Mouse (Mus musculus): ENCODE results near the gene Tsc2. TPM values are rescaled to one million over a fixed set of nuclear protein-coding genes. Genes with fewer than 3 reads are reported as not detected.

Tsc2 gene
- polyA plus RNA-seq, 1 experiment, result 152 TPM

DNA sequence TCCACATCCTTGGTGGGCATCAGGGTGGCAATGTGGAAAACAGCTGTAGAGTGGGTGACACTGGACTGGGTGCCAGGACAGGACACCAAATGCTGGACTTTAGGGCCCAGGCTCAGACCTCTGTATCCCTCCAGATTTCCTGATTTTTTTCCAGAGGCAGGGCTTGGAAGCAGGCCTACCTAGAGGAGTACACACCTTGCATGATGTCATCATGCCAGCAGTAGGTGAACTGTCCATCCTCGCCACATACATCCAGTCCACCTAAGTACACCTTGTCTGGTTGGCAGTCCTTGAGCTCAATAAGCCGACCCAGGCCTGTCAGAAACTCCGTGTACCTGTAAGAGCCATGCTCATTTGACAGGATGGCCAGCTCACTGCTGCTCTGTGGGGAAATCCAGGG is 34.4 kb downstream of the Tsc2 start:
- 95% methylated on average over 3 of the region's 3 CpGs for WGBS
- DNase-seq, result no peak
- H3K36me3 ChIP-seq (ENCODE audit: control insufficient read depth, insufficient read depth, low read length), result no peaks in the 10 kb centered on the region

DNA sequence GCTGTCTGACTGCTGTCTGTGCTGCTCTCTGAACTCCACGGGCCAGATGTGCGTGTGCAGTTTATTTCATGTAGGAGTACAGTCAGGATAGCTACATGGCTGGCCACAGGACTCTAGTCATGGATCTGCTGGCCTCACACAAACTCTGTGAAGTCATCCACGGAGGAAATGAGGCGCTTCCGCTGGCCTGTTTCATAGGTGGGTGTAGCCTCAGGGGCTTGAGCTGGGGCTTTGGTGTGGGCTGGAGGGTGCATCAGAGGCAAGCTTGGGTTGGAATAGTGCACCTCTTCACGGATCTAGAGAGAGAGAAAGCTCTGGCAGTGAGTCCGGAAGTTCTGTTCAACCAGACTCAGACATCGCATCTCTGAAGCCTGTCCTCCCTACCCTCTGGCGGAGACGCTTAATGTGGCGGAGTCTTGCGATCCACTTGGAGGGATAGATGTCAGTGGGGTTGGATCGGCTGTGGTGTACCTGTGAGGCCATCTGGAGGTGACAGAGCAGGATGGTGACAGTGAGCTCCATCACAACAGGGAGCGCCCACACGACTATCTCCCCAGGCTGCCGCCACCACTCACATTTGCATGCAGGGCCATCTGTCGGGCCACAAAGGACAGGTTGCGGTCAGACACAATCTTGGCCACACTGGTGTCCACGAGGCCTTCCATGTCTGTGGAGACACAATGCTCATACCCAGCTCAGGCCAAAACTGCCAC is 35.8 kb downstream of the Tsc2 start:
- H3K36me3 ChIP-seq (ENCODE audit: control insufficient read depth, insufficient read depth, low read length), result no peaks in the 10 kb centered on the region
- 83% methylated on average over 19 of the region's 19 CpGs for WGBS
- H3K27ac ChIP-seq (ENCODE audit: insufficient read depth, low read depth, low read length), result no peak overlapping the region
- no peaks in the 10 kb centered on the region for H3K27me3 ChIP-seq (replicated peaks; ENCODE audit: control insufficient read depth, insufficient read depth, low read length)
- H3K4me1 ChIP-seq (ENCODE audit: control insufficient read depth, insufficient read depth, low read length), result no peaks in the 10 kb centered on the region
- no peak for DNase-seq
- TF ChIP-seq CTCF (conservative IDR thresholded peaks at IDR 0.05; ENCODE audit: insufficient read depth, insufficient read length, low read depth, low read length), result no peak
- no peak overlapping the region for H3K4me3 ChIP-seq (ENCODE audit: insufficient read depth, low read depth, low read length)

More for the DNA sequence above, 34.4 kb downstream of the Tsc2 start:
- H3K27ac ChIP-seq (ENCODE audit: insufficient read depth, low read depth, low read length), result no peak overlapping the region
- no peaks in the 10 kb centered on the region for H3K4me1 ChIP-seq (ENCODE audit: control insufficient read depth, insufficient read depth, low read length)
- TF ChIP-seq CTCF (conservative IDR thresholded peaks at IDR 0.05; ENCODE audit: insufficient read depth, insufficient read length, low read depth, low read length), result no peak
- no peak for TF ChIP-seq POLR2A (IDR thresholded peaks at IDR 0.05; ENCODE audit: low read depth, low read length)
- H3K4me3 ChIP-seq (ENCODE audit: insufficient read depth, low read depth, low read length), result no peak overlapping the region
- H3K27me3 ChIP-seq (replicated peaks; ENCODE audit: control insufficient read depth, insufficient read depth, low read length), result no peaks in the 10 kb centered on the region

DNA sequence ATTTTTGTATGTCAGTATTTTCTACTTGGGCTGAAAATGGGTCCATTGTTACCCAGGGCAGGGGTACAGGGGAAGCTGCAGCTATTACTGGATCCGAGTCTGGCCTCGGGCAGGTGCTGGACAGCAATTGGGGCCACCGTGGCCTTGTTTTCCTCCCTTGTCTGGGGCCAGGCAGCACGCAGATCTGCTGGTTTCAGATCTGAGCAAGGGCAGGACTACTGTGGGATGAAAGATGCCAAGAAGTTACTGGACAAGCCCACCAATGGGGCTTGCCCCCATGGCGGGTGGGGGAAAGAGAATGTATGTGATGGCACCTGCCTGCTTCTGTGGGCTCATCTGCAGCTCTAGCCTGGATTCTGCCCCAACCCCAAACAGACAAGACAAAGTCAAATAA is 36.4 kb downstream of the Tsc2 start:
- H3K27me3 ChIP-seq (replicated peaks; ENCODE audit: control insufficient read depth, insufficient read depth, low read length), result no peaks in the 10 kb centered on the region
- H3K4me3 ChIP-seq (ENCODE audit: insufficient read depth, low read depth, low read length), result no peak overlapping the region
- no peak for DNase-seq
- H3K36me3 ChIP-seq (ENCODE audit: control insufficient read depth, insufficient read depth, low read length), result 0 out of 2 replicates have a peak, but pooled peaks cover 2% of the 10 kb centered on the region
- no peaks in the 10 kb centered on the region for H3K4me1 ChIP-seq (ENCODE audit: control insufficient read depth, insufficient read depth, low read length)
- TF ChIP-seq POLR2A (IDR thresholded peaks at IDR 0.05; ENCODE audit: low read depth, low read length), result no peak
- TF ChIP-seq CTCF (conservative IDR thresholded peaks at IDR 0.05; ENCODE audit: insufficient read depth, insufficient read length, low read depth, low read length), result no peak
- 76% methylated on average over 5 of the region's 5 CpGs for WGBS
- H3K27ac ChIP-seq (ENCODE audit: insufficient read depth, low read depth, low read length), result no peak overlapping the region

DNA sequence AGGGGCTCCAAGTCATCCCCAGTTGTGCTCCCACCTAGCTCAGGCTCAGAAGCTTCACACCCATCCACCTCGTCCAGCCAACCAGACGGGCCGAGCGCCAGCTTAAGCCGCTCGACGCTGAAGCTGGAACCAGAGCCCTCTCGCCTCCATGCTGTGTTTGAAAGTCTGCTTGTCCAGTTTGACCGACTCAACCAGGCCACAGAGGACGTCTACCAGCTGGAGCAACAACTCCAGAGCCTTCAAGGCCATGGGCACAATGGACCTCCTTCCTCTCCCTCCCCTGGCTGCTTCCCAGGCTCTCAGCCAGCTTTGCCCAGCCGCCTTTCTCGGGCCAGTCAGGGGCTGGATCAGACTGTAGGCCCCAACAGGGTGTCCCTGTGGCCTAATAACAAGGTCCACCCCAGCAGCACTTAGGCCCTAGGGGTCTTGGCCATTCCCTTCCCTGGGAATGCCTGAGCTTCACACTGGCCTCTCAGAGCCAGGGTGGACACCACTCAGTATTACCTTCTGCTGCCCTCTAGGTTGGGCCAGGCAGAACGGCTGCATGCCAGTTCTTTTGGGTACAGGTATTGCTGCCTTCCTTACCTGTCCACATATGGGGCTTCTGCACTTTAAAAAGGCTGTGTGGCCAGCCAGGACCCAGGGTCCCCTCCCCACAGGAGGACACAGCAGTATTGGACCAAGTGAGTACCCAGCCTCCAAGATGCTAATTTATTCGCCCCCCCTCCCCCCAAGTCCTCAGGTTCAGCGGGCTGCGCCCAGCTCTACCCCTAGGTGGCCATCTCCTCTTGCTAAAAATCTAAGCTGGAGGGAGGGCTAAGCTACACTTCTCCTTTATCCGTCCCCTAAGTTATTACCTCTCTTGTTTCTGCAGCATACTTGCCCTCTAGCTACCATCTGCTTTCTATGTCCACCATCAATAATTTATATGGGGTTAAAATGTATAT is 37.0 kb downstream of the Tsc2 start:
- Histone ChIP-seq H3K4me3 (ENCODE audit: insufficient read depth, low read depth, low read length) (no peak overlapping the region), H3K4me1 (ENCODE audit: control insufficient read depth, insufficient read depth, low read length) (no peaks in the 10 kb centered on the region), H3K27me3 (replicated peaks; ENCODE audit: control insufficient read depth, insufficient read depth, low read length) (no peaks in the 10 kb centered on the region), H3K36me3 (ENCODE audit: control insufficient read depth, insufficient read depth, low read length) (0 out of 2 replicates have a peak, but pooled peaks cover 2% of the 10 kb centered on the region), H3K27ac (ENCODE audit: insufficient read depth, low read depth, low read length) (no peak overlapping the region)
- no peak for TF ChIP-seq POLR2A (IDR thresholded peaks at IDR 0.05; ENCODE audit: low read depth, low read length)
- no peak; the same call in 1 of the 2 replicates for TF ChIP-seq CTCF (conservative IDR thresholded peaks at IDR 0.05; ENCODE audit: insufficient read depth, insufficient read length, low read depth, low read length)
- DNase-seq, result no peak
- whole genome bisulfite sequencing, result 68% methylated on average over 17 of the region's 17 CpGs

DNA sequence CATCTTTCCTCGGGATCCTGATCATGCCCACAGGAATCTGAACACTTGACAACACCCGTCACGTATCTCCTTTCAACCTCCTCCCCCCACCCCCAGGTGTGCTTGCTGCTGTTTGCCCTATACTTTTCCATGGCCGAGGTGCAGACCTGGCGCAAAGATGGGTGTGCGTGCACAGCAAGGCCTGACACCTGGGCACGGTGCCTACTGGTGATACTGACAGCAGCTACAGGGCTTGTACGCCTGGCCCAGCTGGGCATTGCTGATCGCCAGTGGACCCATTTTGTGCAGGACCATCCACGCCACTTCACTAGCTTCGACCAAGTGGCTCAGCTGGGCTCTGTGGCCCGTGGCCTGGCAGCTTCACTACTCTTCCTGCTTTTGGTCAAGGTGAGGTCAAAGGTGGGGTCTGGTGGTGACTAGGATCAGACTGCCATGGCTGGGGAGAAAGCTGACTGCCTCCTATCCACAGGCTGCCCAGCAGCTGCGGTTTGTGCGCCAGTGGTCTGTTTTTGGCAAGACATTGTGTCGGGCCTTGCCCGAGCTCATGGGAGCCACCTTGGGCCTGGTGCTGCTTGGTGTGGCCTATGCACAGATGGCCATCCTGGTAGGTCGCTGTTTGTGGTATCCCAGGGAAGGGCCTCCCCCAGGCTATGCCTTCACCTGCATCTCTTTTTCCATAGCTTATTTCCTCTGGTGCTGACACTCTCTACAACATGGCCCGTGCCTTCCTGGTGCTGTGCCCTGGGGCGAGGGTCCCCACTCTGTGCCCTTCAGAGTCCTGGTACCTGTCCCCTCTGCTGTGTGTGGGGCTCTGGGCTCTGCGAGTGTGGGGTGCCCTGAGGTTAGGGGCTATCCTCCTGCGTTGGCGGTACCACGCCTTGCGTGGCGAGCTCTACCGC is 38.2 kb downstream of the Tsc2 start:
- 88% methylated on average over 26 of the region's 26 CpGs for WGBS
- H3K4me3 ChIP-seq (ENCODE audit: insufficient read depth, low read depth, low read length), result no peak overlapping the region
- H3K27ac ChIP-seq (ENCODE audit: insufficient read depth, low read depth, low read length), result no peak overlapping the region
- 0 out of 2 replicates have a peak, but pooled peaks cover 2% of the 10 kb centered on the region for H3K36me3 ChIP-seq (ENCODE audit: control insufficient read depth, insufficient read depth, low read length)
- no peak for DNase-seq
- TF ChIP-seq POLR2A (IDR thresholded peaks at IDR 0.05; ENCODE audit: low read depth, low read length), result no peak
- no peak for TF ChIP-seq CTCF (conservative IDR thresholded peaks at IDR 0.05; ENCODE audit: insufficient read depth, insufficient read length, low read depth, low read length)
- no peaks in the 10 kb centered on the region for H3K27me3 ChIP-seq (replicated peaks; ENCODE audit: control insufficient read depth, insufficient read depth, low read length)
- H3K4me1 ChIP-seq (ENCODE audit: control insufficient read depth, insufficient read depth, low read length), result no peaks in the 10 kb centered on the region

DNA sequence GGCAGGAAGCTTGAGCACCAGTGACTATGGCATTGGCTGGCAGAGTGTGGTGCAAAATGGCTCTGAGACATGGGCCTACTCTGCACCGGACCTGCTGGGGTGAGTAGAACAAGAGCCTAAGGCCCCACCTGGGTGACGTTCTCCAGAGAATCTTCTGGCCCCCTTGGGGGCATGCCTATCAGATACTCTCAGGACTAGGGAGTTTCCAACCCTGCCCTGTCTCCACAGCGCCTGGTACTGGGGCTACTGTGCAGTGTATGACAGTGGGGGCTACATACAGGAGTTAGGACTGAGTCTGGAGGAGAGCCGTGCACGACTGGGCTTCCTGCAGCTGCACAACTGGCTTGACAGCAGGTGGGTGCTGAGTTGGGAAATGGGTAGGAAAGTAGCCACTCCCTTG is 39.2 kb downstream of the Tsc2 start:
- H3K27ac ChIP-seq (ENCODE audit: insufficient read depth, low read depth, low read length), result no peak overlapping the region
- H3K36me3 ChIP-seq (ENCODE audit: control insufficient read depth, insufficient read depth, low read length), result 0 out of 2 replicates have a peak, but pooled peaks cover 2% of the 10 kb centered on the region
- TF ChIP-seq POLR2A (IDR thresholded peaks at IDR 0.05; ENCODE audit: low read depth, low read length) (no peak), CTCF (conservative IDR thresholded peaks at IDR 0.05; ENCODE audit: insufficient read depth, insufficient read length, low read depth, low read length) (no peak)
- no peaks in the 10 kb centered on the region for H3K4me1 ChIP-seq (ENCODE audit: control insufficient read depth, insufficient read depth, low read length)
- 81% methylated on average over 5 of the region's 5 CpGs for WGBS
- H3K27me3 ChIP-seq (replicated peaks; ENCODE audit: control insufficient read depth, insufficient read depth, low read length), result no peaks in the 10 kb centered on the region
- H3K4me3 ChIP-seq (ENCODE audit: insufficient read depth, low read depth, low read length), result no peak overlapping the region
- DNase-seq, result no peak

All from kidney, adult 2 months (tissue).